Mouse (Mus musculus): ENCODE measurements around the gene Rbp4. TPM values are rescaled to one million over a fixed set of nuclear protein-coding genes. Genes with fewer than 3 reads are reported as not detected.

Gene Rbp4
- polyA plus RNA-seq, 1 experiment from 2014 or later = 1.3 TPM

- ATAC-seq (ENCODE audit: low FRiP score, low read depth) = no peak
These were observed 39.2 kb downstream of the Rbp4 start for GRCm38 (mm10) chr19:38085841-38086240.

GRCm38 (mm10) chr19:38082931-38083525 lies 42.1 kb downstream of the Rbp4 start:
- H3K9ac ChIP-seq = no peak overlapping the region
- H3K9me3 ChIP-seq = no peaks in the 10 kb centered on the region
- 69% methylated on average over 5 of the region's 5 CpGs for WGBS
- H3K4me2 ChIP-seq (replicated peaks) = no peak overlapping the region
- no peaks in the 10 kb centered on the region for H3K4me1 ChIP-seq
- ATAC-seq (ENCODE audit: low FRiP score, low read depth) = no peak
- no peak overlapping the region for H3K27ac ChIP-seq
- H3K36me3 ChIP-seq = no peaks in the 10 kb centered on the region
- no peaks in the 10 kb centered on the region for H3K27me3 ChIP-seq (replicated peaks)
- H3K4me3 ChIP-seq = no peak overlapping the region

More at GRCm38 (mm10) chr19:38085841-38086240, 39.2 kb downstream of the Rbp4 start:
- H3K9me3 ChIP-seq = no peaks in the 10 kb centered on the region
- no peak overlapping the region for H3K27ac ChIP-seq
- no peaks in the 10 kb centered on the region for H3K4me1 ChIP-seq
- no peak overlapping the region for H3K4me2 ChIP-seq (replicated peaks)
- no peak overlapping the region for H3K9ac ChIP-seq
- no peak overlapping the region for H3K4me3 ChIP-seq
- no peaks in the 10 kb centered on the region for H3K27me3 ChIP-seq (replicated peaks)
- no peaks in the 10 kb centered on the region for H3K36me3 ChIP-seq
- WGBS = 92% methylated on average over 4 of the region's 4 CpGs

- Histone ChIP-seq H3K4me2 (replicated peaks) (no peak overlapping the region), H3K27ac (no peak overlapping the region), H3K4me3 (no peak overlapping the region), H3K4me1 (no peaks in the 10 kb centered on the region), H3K9me3 (no peaks in the 10 kb centered on the region), H3K36me3 (no peaks in the 10 kb centered on the region), H3K27me3 (replicated peaks) (no peaks in the 10 kb centered on the region), H3K9ac (no peak overlapping the region)
- no peak for ATAC-seq (ENCODE audit: low FRiP score, low read depth)
- WGBS = 78% methylated on average over 3 of the region's 3 CpGs
These were observed 43.7 kb downstream of the Rbp4 start for GRCm38 (mm10) chr19:38081361-38081760.

GRCm38 (mm10) chr19:38077851-38078540 lies 47.1 kb downstream of the Rbp4 start:
- Histone ChIP-seq H3K4me2 (replicated peaks) (no peak overlapping the region), H3K9ac (no peak overlapping the region), H3K4me1 (no peaks in the 10 kb centered on the region), H3K4me3 (no peak overlapping the region), H3K36me3 (peaks cover 11% of the 10 kb centered on the region), H3K27me3 (replicated peaks) (no peaks in the 10 kb centered on the region), H3K27ac (no peak overlapping the region), H3K9me3 (no peaks in the 10 kb centered on the region)
- 72% methylated on average over 3 of the region's 3 CpGs for WGBS
- ATAC-seq (ENCODE audit: low FRiP score, low read depth) = no peak

- H3K4me1 ChIP-seq = no peaks in the 10 kb centered on the region
- 87% methylated on average over 2 of the region's 2 CpGs for WGBS
- no peak overlapping the region for H3K4me2 ChIP-seq (replicated peaks)
- H3K9ac ChIP-seq = no peak overlapping the region
- H3K27me3 ChIP-seq (replicated peaks) = no peaks in the 10 kb centered on the region
- peaks cover 24% of the 10 kb centered on the region for H3K36me3 ChIP-seq
- no peak for ATAC-seq (ENCODE audit: low FRiP score, low read depth)
- H3K9me3 ChIP-seq = no peaks in the 10 kb centered on the region
- no peak overlapping the region for H3K27ac ChIP-seq
- H3K4me3 ChIP-seq = no peak overlapping the region
These were observed 48.8 kb downstream of the Rbp4 start for GRCm38 (mm10) chr19:38076251-38076650.

- Histone ChIP-seq H3K27me3 (replicated peaks) (no peaks in the 10 kb centered on the region), H3K27ac (no peak overlapping the region), H3K9me3 (no peaks in the 10 kb centered on the region), H3K4me2 (replicated peaks) (no peak overlapping the region), H3K9ac (no peak overlapping the region), H3K36me3 (peaks cover 36% of the 10 kb centered on the region), H3K4me3 (no peak overlapping the region), H3K4me1 (no peaks in the 10 kb centered on the region)
- 83% methylated on average over 11 of the region's 11 CpGs for WGBS
- ATAC-seq (ENCODE audit: low FRiP score, low read depth) = no peak
These were observed 50.0 kb downstream of the Rbp4 start for GRCm38 (mm10) chr19:38075051-38075450.

- H3K27me3 ChIP-seq (replicated peaks) = no peaks in the 10 kb centered on the region
- no peak overlapping the region for H3K4me3 ChIP-seq
- WGBS = 97% methylated on average over 5 of the region's 5 CpGs
- no peak for ATAC-seq (ENCODE audit: low FRiP score, low read depth)
- H3K27ac ChIP-seq = no peak overlapping the region
- no peak overlapping the region for H3K4me2 ChIP-seq (replicated peaks)
- H3K36me3 ChIP-seq = peaks cover 40% of the 10 kb centered on the region
- H3K9me3 ChIP-seq = no peaks in the 10 kb centered on the region
- no peaks in the 10 kb centered on the region for H3K4me1 ChIP-seq
- H3K9ac ChIP-seq = no peak overlapping the region
These were observed 51.9 kb downstream of the Rbp4 start for GRCm38 (mm10) chr19:38073226-38073625.

Other genes with a start within 250 kb of the Rbp4 start
- gene Myof, start 81.7 kb downstream of the Rbp4 start, polyA plus RNA-seq (2016; fragmentation: Nextera tagmentation; extraction: Ambion mirVana) = 3.5 and 3.9 TPM in 2 replicates
- gene Cep55, start 70.3 kb downstream of the Rbp4 start, polyA plus RNA-seq (2016; fragmentation: Nextera tagmentation; extraction: Ambion mirVana) = 27.5 and 31.1 TPM in 2 replicates
- not detected in 2 replicates for gene Ffar4, start 28.2 kb downstream of the Rbp4 start, polyA plus RNA-seq (2016; fragmentation: Nextera tagmentation; extraction: Ambion mirVana)
- gene Pde6c, start 7.5 kb upstream of the Rbp4 start, polyA plus RNA-seq (2016; fragmentation: Nextera tagmentation; extraction: Ambion mirVana) = not detected in 2 replicates
- gene Fra10ac1, start 98.9 kb upstream of the Rbp4 start, polyA plus RNA-seq (2016; fragmentation: Nextera tagmentation; extraction: Ambion mirVana) = 49.4 and 50.4 TPM in 2 replicates
- gene Lgi1, start 139.3 kb upstream of the Rbp4 start, polyA plus RNA-seq (2016; fragmentation: Nextera tagmentation; extraction: Ambion mirVana) = 4.0 and 4.4 TPM in 2 replicates